Mouse (Mus musculus) stomach, embryonic 15.5 days (tissue): ENCODE results near the gene Schip1. TPM values are rescaled to one million over a fixed set of nuclear protein-coding genes. Genes with fewer than 3 reads are reported as not detected.

Experiments used
- ATAC-seq: fragments of 200-750 bp; cut with Nextera tagmentation; 2 replicates; pipeline ENCODE4 v1.8.0; 2017; ENCODE audit warnings: low read depth, moderate number of reproducible peaks, moderate TSS enrichment; ENCODE audit not compliant: insufficient read depth, low FRiP score
- H3K27ac ChIP-seq: fragments of 300-500 bp; sonication (generic); 2 replicates; pipeline ENCODE4 v1.5.1; 2015; ENCODE audit warnings: mild to moderate bottlenecking, inconsistent platforms
- H3K27me3 ChIP-seq: fragments of 300-500 bp; sonication (generic); replicated peaks from 2 replicates; pipeline ENCODE4 v1.6.1; 2015; ENCODE audit warnings: inconsistent platforms
- H3K36me3 ChIP-seq: fragments of 300-500 bp; sonication (generic); 2 replicates; pipeline ENCODE4 v1.6.1; 2015; ENCODE audit warnings: inconsistent platforms
- H3K4me1 ChIP-seq: fragments of 300-500 bp; sonication (generic); 2 replicates; pipeline ENCODE4 v1.6.1; 2015; ENCODE audit warnings: inconsistent platforms
- H3K4me2 ChIP-seq: fragments of 300-500 bp; sonication (generic); 2 replicates; pipeline ENCODE4 v1.6.1; 2015; ENCODE audit warnings: mild to moderate bottlenecking, inconsistent platforms
- H3K4me3 ChIP-seq: fragments of 300-500 bp; sonication (generic); replicated peaks from 2 replicates; pipeline ENCODE4 v1.5.1; 2015; ENCODE audit warnings: inconsistent platforms
- H3K9ac ChIP-seq: fragments of 300-500 bp; sonication (generic); 2 replicates; pipeline ENCODE4 v1.6.1; 2015; ENCODE audit warnings: inconsistent platforms
- H3K9me3 ChIP-seq: fragments of 300-500 bp; sonication (generic); 2 replicates; pipeline ENCODE4 v1.6.1; 2016; ENCODE audit warnings: inconsistent platforms
- WGBS: fragments of 180-500 bp; shearing (Covaris S2); methylation state at CpG from one replicate; pipeline ENCODE4 v1.1.7; 2015; 5-methylcytosine and 5-hydroxymethylcytosine counted together
- polyA plus RNA-seq: library from polyadenylated mRNA; unstranded; fragments of >200 nt; fragmentation: Nextera tagmentation; extraction: Ambion mirVana; gene quantifications from 2 replicates; pipeline ENCODE4 v1.2.1, GENCODE M21; 2015

The Schip1 gene
- polyA plus RNA-seq, 1 experiment from 2014 or later = 49.4 TPM

- ATAC-seq = peak; percentile 65
- H3K36me3 ChIP-seq = no peaks in the 10 kb centered on the region
- peak overlapping the region; percentile 74 for H3K27ac ChIP-seq
- H3K4me1 ChIP-seq = peaks cover 5% of the 10 kb centered on the region; the same call in 1 of the 2 replicates
- H3K4me3 ChIP-seq = peak overlapping the region; percentile 31
- no peak overlapping the region for H3K9ac ChIP-seq
- H3K27me3 ChIP-seq = no peaks in the 10 kb centered on the region
- WGBS = 7% methylated on average over 10 of the region's 10 CpGs
- no peaks in the 10 kb centered on the region for H3K9me3 ChIP-seq
- H3K4me2 ChIP-seq = peak overlapping the region; percentile 52
Measured at GRCm38 (mm10) chr3:68467941-68468687, 403.5 kb downstream of the Schip1 start.

- no peak for ATAC-seq
- H3K4me2 ChIP-seq = no peak overlapping the region
- H3K27me3 ChIP-seq = no peaks in the 10 kb centered on the region
- WGBS = 66% methylated on average over 1 of the region's 1 CpGs
- no peak overlapping the region for H3K4me3 ChIP-seq
- H3K27ac ChIP-seq = no peak overlapping the region
- H3K36me3 ChIP-seq = no peaks in the 10 kb centered on the region
- no peak overlapping the region for H3K9ac ChIP-seq
- no peaks in the 10 kb centered on the region for H3K9me3 ChIP-seq
- H3K4me1 ChIP-seq = peaks cover 5% of the 10 kb centered on the region; the same call in 1 of the 2 replicates
Measured at GRCm38 (mm10) chr3:68469643-68470042, 405.0 kb downstream of the Schip1 start.

GRCm38 (mm10) chr3:68470061-68470460 is 405.5 kb downstream of the Schip1 start:
- Histone ChIP-seq H3K27me3 (no peaks in the 10 kb centered on the region), H3K4me1 (peaks cover 5% of the 10 kb centered on the region; the same call in 1 of the 2 replicates), H3K4me3 (no peak overlapping the region), H3K36me3 (no peaks in the 10 kb centered on the region), H3K9ac (no peak overlapping the region), H3K4me2 (no peak overlapping the region), H3K27ac (peak overlapping the region; percentile 38; the same call in 1 of the 2 replicates), H3K9me3 (no peaks in the 10 kb centered on the region)
- 13% methylated on average over 3 of the region's 3 CpGs for WGBS
- ATAC-seq = no peak

GRCm38 (mm10) chr3:68470622-68471021 is 406.0 kb downstream of the Schip1 start:
- WGBS = 39% methylated on average over 5 of the region's 5 CpGs
- Histone ChIP-seq H3K27ac (no peak overlapping the region), H3K4me2 (no peak overlapping the region), H3K36me3 (no peaks in the 10 kb centered on the region), H3K4me1 (peaks cover 5% of the 10 kb centered on the region; the same call in 1 of the 2 replicates), H3K9ac (no peak overlapping the region), H3K27me3 (no peaks in the 10 kb centered on the region), H3K4me3 (no peak overlapping the region), H3K9me3 (no peaks in the 10 kb centered on the region)
- ATAC-seq = no peak

- no peak for ATAC-seq
Measured at GRCm38 (mm10) chr3:68476336-68476735, 411.7 kb downstream of the Schip1 start.

GRCm38 (mm10) chr3:68477478-68477877 is 412.9 kb downstream of the Schip1 start:
- no peaks in the 10 kb centered on the region for H3K4me1 ChIP-seq
- H3K4me2 ChIP-seq = no peak overlapping the region
- peak overlapping the region; percentile 12; the same call in 1 of the 2 replicates for H3K27ac ChIP-seq
- no peaks in the 10 kb centered on the region for H3K9me3 ChIP-seq
- H3K36me3 ChIP-seq = no peaks in the 10 kb centered on the region
- no peak overlapping the region for H3K4me3 ChIP-seq
- no peaks in the 10 kb centered on the region for H3K27me3 ChIP-seq
- no peak for ATAC-seq
- H3K9ac ChIP-seq = no peak overlapping the region
- 52% methylated on average over 2 of the region's 2 CpGs for WGBS

More at GRCm38 (mm10) chr3:68476336-68476735, 411.7 kb downstream of the Schip1 start:
- Histone ChIP-seq H3K36me3 (no peaks in the 10 kb centered on the region), H3K9me3 (no peaks in the 10 kb centered on the region), H3K9ac (no peak overlapping the region), H3K4me2 (no peak overlapping the region), H3K27me3 (no peaks in the 10 kb centered on the region), H3K4me1 (no peaks in the 10 kb centered on the region), H3K4me3 (no peak overlapping the region), H3K27ac (no peak overlapping the region)
- 81% methylated on average over 7 of the region's 7 CpGs for WGBS

GRCm38 (mm10) chr3:68479266-68479665 is 414.7 kb downstream of the Schip1 start:
- 78% methylated on average over 6 of the region's 6 CpGs for WGBS
- no peak overlapping the region for H3K4me3 ChIP-seq
- H3K4me1 ChIP-seq = no peaks in the 10 kb centered on the region
- no peak overlapping the region for H3K9ac ChIP-seq
- no peak for ATAC-seq
- H3K27me3 ChIP-seq = no peaks in the 10 kb centered on the region
- H3K36me3 ChIP-seq = no peaks in the 10 kb centered on the region
- H3K4me2 ChIP-seq = no peak overlapping the region
- no peak overlapping the region for H3K27ac ChIP-seq
- H3K9me3 ChIP-seq = no peaks in the 10 kb centered on the region

- H3K27ac ChIP-seq = no peak overlapping the region
- no peak overlapping the region for H3K4me3 ChIP-seq
- ATAC-seq = no peak
- no peaks in the 10 kb centered on the region for H3K9me3 ChIP-seq
- H3K4me2 ChIP-seq = no peak overlapping the region
- H3K4me1 ChIP-seq = no peaks in the 10 kb centered on the region
- no peaks in the 10 kb centered on the region for H3K36me3 ChIP-seq
- H3K27me3 ChIP-seq = no peaks in the 10 kb centered on the region
- no peak overlapping the region for H3K9ac ChIP-seq
- WGBS = 89% methylated on average over 3 of the region's 3 CpGs
Measured at GRCm38 (mm10) chr3:68483517-68483916, 418.9 kb downstream of the Schip1 start.

GRCm38 (mm10) chr3:68484021-68484420 is 419.4 kb downstream of the Schip1 start:
- no peaks in the 10 kb centered on the region for H3K27me3 ChIP-seq
- H3K4me3 ChIP-seq = no peak overlapping the region
- ATAC-seq = no peak
- H3K9me3 ChIP-seq = no peaks in the 10 kb centered on the region
- 84% methylated on average over 9 of the region's 9 CpGs for WGBS
- H3K27ac ChIP-seq = no peak overlapping the region
- no peaks in the 10 kb centered on the region for H3K36me3 ChIP-seq
- no peak overlapping the region for H3K4me2 ChIP-seq
- H3K9ac ChIP-seq = no peak overlapping the region
- no peaks in the 10 kb centered on the region for H3K4me1 ChIP-seq

GRCm38 (mm10) chr3:68484561-68484960 is 420.0 kb downstream of the Schip1 start:
- WGBS = 75% methylated on average over 4 of the region's 4 CpGs
- Histone ChIP-seq H3K27me3 (no peaks in the 10 kb centered on the region), H3K36me3 (no peaks in the 10 kb centered on the region), H3K4me2 (no peak overlapping the region), H3K9me3 (no peaks in the 10 kb centered on the region), H3K4me1 (no peaks in the 10 kb centered on the region), H3K27ac (no peak overlapping the region), H3K4me3 (no peak overlapping the region), H3K9ac (no peak overlapping the region)
- ATAC-seq = no peak

- H3K36me3 ChIP-seq = no peaks in the 10 kb centered on the region
- no peak overlapping the region for H3K4me2 ChIP-seq
- H3K4me1 ChIP-seq = peaks cover 3% of the 10 kb centered on the region; the same call in 1 of the 2 replicates
- no peaks in the 10 kb centered on the region for H3K27me3 ChIP-seq
- 79% methylated on average over 1 of the region's 1 CpGs for WGBS
- H3K9me3 ChIP-seq = no peaks in the 10 kb centered on the region
- no peak overlapping the region for H3K27ac ChIP-seq
- H3K9ac ChIP-seq = no peak overlapping the region
- no peak overlapping the region for H3K4me3 ChIP-seq
- no peak for ATAC-seq
Measured at GRCm38 (mm10) chr3:68487621-68488020, 423.0 kb downstream of the Schip1 start.

GRCm38 (mm10) chr3:68488316-68488715 is 423.7 kb downstream of the Schip1 start:
- peaks cover 3% of the 10 kb centered on the region; the same call in 1 of the 2 replicates for H3K4me1 ChIP-seq
- no peak for ATAC-seq
- no peak overlapping the region for H3K4me3 ChIP-seq
- no peak overlapping the region for H3K4me2 ChIP-seq
- no peak overlapping the region for H3K27ac ChIP-seq
- H3K36me3 ChIP-seq = no peaks in the 10 kb centered on the region
- no peak overlapping the region for H3K9ac ChIP-seq
- H3K27me3 ChIP-seq = no peaks in the 10 kb centered on the region
- 52% methylated on average over 5 of the region's 5 CpGs for WGBS
- H3K9me3 ChIP-seq = no peaks in the 10 kb centered on the region
